Mouse (Mus musculus): Measurements from ENCODE around the gene Trp53rka.
"Not testable (repeated sequence)": the region's sequence is repeated elsewhere in the genome, so short reads cannot be mapped to it uniquely, and the experiment has no call there.

- TF ChIP-seq GATA1, TAL1 (IDR thresholded peaks at IDR 0.05; ENCODE audit: low read length): not testable (repeated sequence)
Observed at GRCm38 (mm10) chr2:165511530-165511929, 18.4 kb upstream of the Trp53rka start.

All from erythroblast, embryonic 14.5 days (primary cell).